Mouse (Mus musculus) brain, embryonic 14.5 days (tissue): ENCODE measurements around the gene Taf5l.

Experiments
- CTCF ChIP-seq: fragments of 200-500 bp; IDR thresholded peaks from 2 replicates; pipeline ENCODE4 v1.5.1; 2012; ENCODE audit warnings: inconsistent platforms, mild to moderate bottlenecking, moderate library complexity, borderline replicate concordance; ENCODE audit not compliant: insufficient read depth, insufficient read length; ENCODE audit errors: extremely low read depth
- POLR2A ChIP-seq: fragments of 200-500 bp; IDR thresholded peaks from 2 replicates; pipeline ENCODE4 v1.6.1; 2012; ENCODE audit warnings: mild to moderate bottlenecking, inconsistent platforms, borderline replicate concordance; ENCODE audit not compliant: poor library complexity, insufficient read depth, insufficient read length, severe bottlenecking; ENCODE audit errors: extremely low read depth

DNA sequence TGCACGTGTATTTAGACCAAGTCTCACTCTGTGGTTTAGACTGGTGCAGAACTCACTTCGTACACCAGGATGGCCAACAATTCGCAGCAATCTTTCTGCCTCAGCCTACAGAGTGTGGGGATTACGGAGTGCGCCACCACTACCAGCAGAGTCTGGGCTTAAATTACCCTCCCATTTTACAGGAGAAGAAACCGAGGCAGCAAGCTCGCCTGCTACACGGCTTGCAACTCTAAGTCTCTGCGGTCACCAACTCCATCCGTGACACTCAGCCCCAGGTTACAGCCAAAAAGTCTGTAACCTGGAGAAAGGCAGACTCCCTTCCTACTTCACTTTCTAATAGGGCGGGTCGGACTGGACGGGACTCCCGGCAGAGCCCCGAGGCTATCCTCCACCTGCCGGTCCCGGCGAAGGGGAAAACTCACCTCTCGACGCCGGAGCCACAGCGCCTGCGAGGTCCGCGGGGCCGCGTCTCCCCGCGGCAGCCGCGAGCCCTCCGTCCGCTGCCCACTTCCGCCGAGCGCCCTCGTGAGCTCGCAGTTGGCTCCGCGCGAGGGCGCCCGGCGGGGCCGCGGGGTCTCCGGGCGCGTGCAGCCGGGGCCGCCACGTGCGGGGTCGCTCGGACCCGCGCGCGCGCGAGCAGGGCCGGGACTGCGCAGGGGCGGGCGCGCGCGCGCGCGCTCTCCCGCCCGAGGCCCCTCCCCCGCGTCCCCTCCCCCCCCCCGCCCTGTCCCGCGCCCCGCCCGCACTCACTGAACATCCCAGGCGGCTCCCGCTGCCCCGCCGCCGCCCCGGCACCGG lies 559 bp downstream of the Taf5l start:
- TF ChIP-seq CTCF, result peak; percentile 3; the same call in 1 of the 2 replicates
- peak; percentile 52; the same call in 1 of the 2 replicates for TF ChIP-seq POLR2A
